Mouse (Mus musculus): ENCODE results near the gene AI597479. TPM values are rescaled to one million over a fixed set of nuclear protein-coding genes. Genes with fewer than 3 reads are reported as not detected.
A peak's percentile ranks its signal among the peaks of the same experiment; 100 is the strongest.

The AI597479 gene
- polyA plus RNA-seq, 1 experiment: 5.0 TPM

DNA sequence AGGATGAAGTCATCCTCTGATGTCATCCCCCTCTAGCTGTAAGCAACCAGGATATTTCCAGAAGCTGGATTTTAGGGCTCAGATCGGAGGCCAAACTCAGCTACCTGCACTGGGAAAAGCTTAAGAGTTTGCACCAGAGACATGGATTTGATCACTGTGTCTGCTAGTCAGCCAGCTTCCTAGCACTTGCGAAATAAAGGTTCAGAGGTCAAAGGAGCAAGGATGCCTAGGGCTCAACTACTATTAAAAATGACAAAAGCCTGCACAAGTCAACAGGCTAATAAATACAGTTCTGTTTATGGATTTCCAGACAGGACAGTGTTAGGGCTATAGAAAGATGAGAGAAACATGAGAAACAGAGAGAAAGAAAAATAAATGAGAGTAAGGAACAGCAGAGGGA lies 59.4 kb downstream of the AI597479 start:
- 76% methylated on average over 2 of the region's 2 CpGs for whole genome bisulfite sequencing
- DNase-seq: peak; percentile 51
- H3K27me3 ChIP-seq (replicated peaks; ENCODE audit: control insufficient read depth, insufficient read depth, low read length): no peaks in the 10 kb centered on the region
- H3K36me3 ChIP-seq (ENCODE audit: control insufficient read depth, insufficient read depth, low read length): no peaks in the 10 kb centered on the region
- no peak overlapping the region for H3K4me3 ChIP-seq (ENCODE audit: insufficient read depth, low read depth, low read length)
- TF ChIP-seq POLR2A (IDR thresholded peaks at IDR 0.05; ENCODE audit: low read depth, low read length) (no peak), CTCF (conservative IDR thresholded peaks at IDR 0.05; ENCODE audit: insufficient read depth, insufficient read length, low read depth, low read length) (no peak)
- H3K4me1 ChIP-seq (ENCODE audit: control insufficient read depth, insufficient read depth, low read length): no peaks in the 10 kb centered on the region
- peak overlapping the region; percentile 46; the same call in 1 of the 2 replicates for H3K27ac ChIP-seq (ENCODE audit: insufficient read depth, low read depth, low read length)

DNA sequence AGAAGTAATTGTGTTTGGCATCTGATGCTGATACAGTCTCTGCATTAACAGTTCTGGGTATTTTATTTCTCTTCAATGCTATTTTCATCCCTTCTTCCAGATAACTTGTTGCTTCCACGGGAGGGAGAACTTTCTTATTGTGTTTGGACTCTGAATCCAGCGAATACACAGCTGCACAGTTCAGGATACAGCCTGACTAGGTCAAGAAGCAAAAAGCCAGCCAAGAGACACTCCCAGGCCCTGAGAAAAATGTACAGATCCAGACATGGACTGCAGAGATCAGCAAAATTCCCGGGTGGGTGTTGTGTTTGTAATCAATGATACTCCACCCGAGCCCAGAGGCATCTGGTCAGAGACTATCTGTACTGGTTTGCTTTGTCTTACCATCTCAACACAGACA lies 60.9 kb downstream of the AI597479 start:
- DNase-seq: no peak
- no peak for TF ChIP-seq CTCF (conservative IDR thresholded peaks at IDR 0.05; ENCODE audit: insufficient read depth, insufficient read length, low read depth, low read length)
- TF ChIP-seq POLR2A (IDR thresholded peaks at IDR 0.05; ENCODE audit: low read depth, low read length): no peak
- Histone ChIP-seq H3K27me3 (replicated peaks; ENCODE audit: control insufficient read depth, insufficient read depth, low read length) (no peaks in the 10 kb centered on the region), H3K36me3 (ENCODE audit: control insufficient read depth, insufficient read depth, low read length) (no peaks in the 10 kb centered on the region), H3K4me1 (ENCODE audit: control insufficient read depth, insufficient read depth, low read length) (no peaks in the 10 kb centered on the region), H3K27ac (ENCODE audit: insufficient read depth, low read depth, low read length) (peak overlapping the region; percentile 46; the same call in 1 of the 2 replicates), H3K4me3 (ENCODE audit: insufficient read depth, low read depth, low read length) (no peak overlapping the region)
- 34% methylated on average over 4 of the region's 4 CpGs for WGBS

DNA sequence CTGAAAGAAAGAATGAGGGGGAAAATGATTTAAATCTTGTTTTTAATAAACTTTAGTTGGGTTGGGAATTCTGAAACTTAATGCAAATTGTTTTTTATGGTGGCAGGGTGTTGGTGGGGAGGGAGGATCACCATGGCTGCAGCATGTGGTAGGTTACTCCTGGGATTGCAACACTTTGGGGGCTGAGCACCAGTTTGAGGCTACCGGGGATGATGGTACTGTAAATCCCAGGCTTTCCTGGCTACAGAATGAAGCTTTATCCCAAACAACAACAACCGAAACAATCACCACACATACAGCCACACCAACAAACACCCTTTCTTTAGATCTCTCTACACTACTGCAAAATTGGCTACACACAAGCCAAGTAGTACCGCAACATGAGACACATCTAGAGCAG lies 63.9 kb downstream of the AI597479 start:
- peak overlapping the region; percentile 36 for H3K4me3 ChIP-seq (ENCODE audit: insufficient read depth, low read depth, low read length)
- H3K36me3 ChIP-seq (ENCODE audit: control insufficient read depth, insufficient read depth, low read length): no peaks in the 10 kb centered on the region
- no peaks in the 10 kb centered on the region for H3K4me1 ChIP-seq (ENCODE audit: control insufficient read depth, insufficient read depth, low read length)
- TF ChIP-seq POLR2A (IDR thresholded peaks at IDR 0.05; ENCODE audit: low read depth, low read length) (no peak), CTCF (conservative IDR thresholded peaks at IDR 0.05; ENCODE audit: insufficient read depth, insufficient read length, low read depth, low read length) (no peak)
- peak overlapping the region; percentile 41 for H3K27ac ChIP-seq (ENCODE audit: insufficient read depth, low read depth, low read length)
- no peaks in the 10 kb centered on the region for H3K27me3 ChIP-seq (replicated peaks; ENCODE audit: control insufficient read depth, insufficient read depth, low read length)
- 81% methylated on average over 3 of the region's 3 CpGs for WGBS
- no peak for DNase-seq

DNA sequence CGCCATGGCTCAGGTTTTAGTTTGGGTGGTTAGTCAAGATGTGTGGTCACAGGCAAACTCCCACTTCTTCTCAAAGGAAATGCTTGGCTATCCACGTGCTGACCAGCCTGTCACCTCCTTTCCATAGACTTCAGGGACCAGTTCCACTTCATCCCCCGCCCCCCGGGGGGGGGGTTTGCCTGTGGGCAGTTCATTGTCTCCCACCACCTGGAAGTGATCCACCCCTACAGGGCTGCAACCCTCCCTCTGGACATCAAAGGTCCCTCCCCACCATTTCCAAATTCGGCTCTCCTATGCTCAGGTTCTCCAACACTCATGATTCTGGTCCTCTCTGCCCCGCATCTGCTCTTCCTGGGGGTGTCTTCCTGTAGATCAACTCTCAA lies 64.6 kb downstream of the AI597479 start:
- TF ChIP-seq CTCF (conservative IDR thresholded peaks at IDR 0.05; ENCODE audit: insufficient read depth, insufficient read length, low read depth, low read length) (no peak), POLR2A (IDR thresholded peaks at IDR 0.05; ENCODE audit: low read depth, low read length) (no peak)
- H3K4me1 ChIP-seq (ENCODE audit: control insufficient read depth, insufficient read depth, low read length): no peaks in the 10 kb centered on the region
- no peaks in the 10 kb centered on the region for H3K36me3 ChIP-seq (ENCODE audit: control insufficient read depth, insufficient read depth, low read length)
- no peak for DNase-seq
- WGBS: 3% methylated on average over 6 of the region's 6 CpGs
- peak overlapping the region; percentile 64; the same call in 1 of the 2 replicates for H3K27ac ChIP-seq (ENCODE audit: insufficient read depth, low read depth, low read length)
- no peaks in the 10 kb centered on the region for H3K27me3 ChIP-seq (replicated peaks; ENCODE audit: control insufficient read depth, insufficient read depth, low read length)
- H3K4me3 ChIP-seq (ENCODE audit: insufficient read depth, low read depth, low read length): peak overlapping the region; percentile 65

DNA sequence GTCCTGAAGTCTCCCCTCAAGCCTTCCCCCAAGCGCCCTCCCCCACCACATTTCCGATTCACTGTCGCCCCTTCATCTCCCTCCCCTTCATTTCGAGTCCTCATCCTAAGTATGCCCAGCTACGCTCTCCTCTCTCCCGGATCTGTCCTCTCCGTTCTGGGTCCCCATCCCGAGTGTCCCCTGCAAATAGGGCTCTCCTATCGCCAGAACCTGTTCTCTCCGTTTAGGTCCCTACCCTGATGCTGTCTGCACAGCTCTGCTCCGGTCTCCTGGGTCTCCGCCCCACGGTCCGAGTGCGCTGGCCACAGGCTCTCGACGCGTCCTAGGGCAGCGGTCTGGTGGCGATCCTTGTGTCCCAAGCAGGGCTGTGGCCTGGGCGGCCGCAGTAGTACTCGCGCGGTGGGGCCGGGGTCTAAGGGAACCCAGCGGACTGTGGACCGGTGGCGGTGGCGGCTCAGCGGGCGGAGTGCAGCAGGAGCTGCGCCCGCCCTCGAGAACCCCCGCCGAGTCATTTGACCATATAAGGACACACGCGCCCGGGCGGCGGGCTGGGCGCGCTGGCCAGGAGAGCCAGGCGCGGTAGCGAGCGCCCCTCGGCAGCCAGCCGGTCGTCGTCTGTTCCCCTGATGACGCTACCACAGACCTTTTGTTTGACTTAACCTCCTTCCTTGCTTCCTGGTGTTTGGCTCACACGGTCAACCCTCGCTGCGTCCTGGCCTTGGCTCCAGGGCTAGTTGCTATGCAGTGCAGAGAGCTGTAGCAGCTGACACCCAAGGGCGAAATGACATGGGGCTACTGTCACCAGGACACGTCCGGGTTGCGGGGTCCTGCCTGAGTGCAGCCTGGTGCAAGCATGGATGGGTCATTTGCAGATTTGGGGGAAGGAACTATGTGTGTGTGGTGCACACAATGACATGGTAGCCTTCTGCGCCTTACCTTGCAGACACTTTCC lies 65.2 kb downstream of the AI597479 start:
- 3% methylated on average over 61 of the region's 61 CpGs for WGBS

DNA sequence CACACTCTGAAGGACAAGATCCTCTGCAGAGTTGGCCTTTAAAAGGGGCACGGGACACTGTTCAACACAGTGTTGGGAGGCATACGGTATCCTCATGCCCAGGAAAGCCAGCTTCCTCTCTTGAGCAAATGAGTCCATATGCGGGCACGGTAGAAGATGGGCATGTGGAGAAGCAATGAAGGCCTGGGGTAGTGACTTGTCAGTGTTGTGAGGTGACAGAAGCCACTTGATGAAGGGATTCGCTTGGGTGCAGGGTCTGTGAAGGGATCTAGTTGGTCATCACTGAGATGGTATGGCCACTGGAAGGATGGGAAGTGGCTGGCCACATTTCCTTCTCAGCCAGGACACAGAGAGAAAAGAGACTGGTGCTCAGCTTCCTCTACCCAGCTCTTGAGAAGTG lies 66.1 kb downstream of the AI597479 start:
- H3K36me3 ChIP-seq (ENCODE audit: control insufficient read depth, insufficient read depth, low read length): no peaks in the 10 kb centered on the region
- no peak for DNase-seq
- no peaks in the 10 kb centered on the region for H3K27me3 ChIP-seq (replicated peaks; ENCODE audit: control insufficient read depth, insufficient read depth, low read length)
- H3K4me3 ChIP-seq (ENCODE audit: insufficient read depth, low read depth, low read length): no peak overlapping the region
- 81% methylated on average over 5 of the region's 5 CpGs for WGBS
- H3K27ac ChIP-seq (ENCODE audit: insufficient read depth, low read depth, low read length): no peak overlapping the region
- TF ChIP-seq CTCF (conservative IDR thresholded peaks at IDR 0.05; ENCODE audit: insufficient read depth, insufficient read length, low read depth, low read length): no peak
- no peak for TF ChIP-seq POLR2A (IDR thresholded peaks at IDR 0.05; ENCODE audit: low read depth, low read length)
- no peaks in the 10 kb centered on the region for H3K4me1 ChIP-seq (ENCODE audit: control insufficient read depth, insufficient read depth, low read length)

More for the DNA sequence above, 65.2 kb downstream of the AI597479 start:
- no peaks in the 10 kb centered on the region for H3K36me3 ChIP-seq (ENCODE audit: control insufficient read depth, insufficient read depth, low read length)
- DNase-seq: peak; percentile 78
- H3K4me1 ChIP-seq (ENCODE audit: control insufficient read depth, insufficient read depth, low read length): no peaks in the 10 kb centered on the region
- H3K4me3 ChIP-seq (ENCODE audit: insufficient read depth, low read depth, low read length): peak overlapping the region; percentile 65
- TF ChIP-seq CTCF (conservative IDR thresholded peaks at IDR 0.05; ENCODE audit: insufficient read depth, insufficient read length, low read depth, low read length): no peak
- no peak for TF ChIP-seq POLR2A (IDR thresholded peaks at IDR 0.05; ENCODE audit: low read depth, low read length)
- no peaks in the 10 kb centered on the region for H3K27me3 ChIP-seq (replicated peaks; ENCODE audit: control insufficient read depth, insufficient read depth, low read length)
- H3K27ac ChIP-seq (ENCODE audit: insufficient read depth, low read depth, low read length): peak overlapping the region; percentile 64

Other genes with a start within 250 kb of the AI597479 start
- 32.4 and 40.2 TPM in 2 replicates for gene Mrps9, start 247.5 kb upstream of the AI597479 start, polyA plus RNA-seq (2012; rRNA removed)
- gene Gpr45, start 145.8 kb upstream of the AI597479 start, polyA plus RNA-seq (2012; rRNA removed): 0.33 TPM in 2 replicates
- 33.4 and 35.1 TPM in 2 replicates for gene Tgfbrap1, start 73 bp upstream of the AI597479 start, polyA plus RNA-seq (2012; rRNA removed)
- 45.3 and 48.1 TPM in 2 replicates for gene Fhl2, start 98.3 kb downstream of the AI597479 start, polyA plus RNA-seq (2012; rRNA removed)

Measured in kidney, adult 2 months (tissue).